Mouse (Mus musculus) gastrocnemius, postnatal 36 days (tissue): ENCODE results near the gene Trim47. TPM values are rescaled to one million over a fixed set of nuclear protein-coding genes. Genes with fewer than 3 reads are reported as not detected.

Source experiments
- DNase-seq, 2 experiments: peaks; one replicate each; pipeline ENCODE4 v3.0.0; 2022
- intact Hi-C: fragments of 180-260 bp; cut with DNase I; formaldehyde crosslinking; loops from one replicate; pipeline ENCODE4 v1.15.1; 2025
- total RNA-seq, 2 experiments: library from RNA; stranded (reverse); gene quantifications; 2 replicates each; pipeline ENCODE4 v1.2.3; 2021

The Trim47 gene
- total RNA-seq, 2 experiments from 2014 or later = 9.1 to 9.3 TPM

DNA sequence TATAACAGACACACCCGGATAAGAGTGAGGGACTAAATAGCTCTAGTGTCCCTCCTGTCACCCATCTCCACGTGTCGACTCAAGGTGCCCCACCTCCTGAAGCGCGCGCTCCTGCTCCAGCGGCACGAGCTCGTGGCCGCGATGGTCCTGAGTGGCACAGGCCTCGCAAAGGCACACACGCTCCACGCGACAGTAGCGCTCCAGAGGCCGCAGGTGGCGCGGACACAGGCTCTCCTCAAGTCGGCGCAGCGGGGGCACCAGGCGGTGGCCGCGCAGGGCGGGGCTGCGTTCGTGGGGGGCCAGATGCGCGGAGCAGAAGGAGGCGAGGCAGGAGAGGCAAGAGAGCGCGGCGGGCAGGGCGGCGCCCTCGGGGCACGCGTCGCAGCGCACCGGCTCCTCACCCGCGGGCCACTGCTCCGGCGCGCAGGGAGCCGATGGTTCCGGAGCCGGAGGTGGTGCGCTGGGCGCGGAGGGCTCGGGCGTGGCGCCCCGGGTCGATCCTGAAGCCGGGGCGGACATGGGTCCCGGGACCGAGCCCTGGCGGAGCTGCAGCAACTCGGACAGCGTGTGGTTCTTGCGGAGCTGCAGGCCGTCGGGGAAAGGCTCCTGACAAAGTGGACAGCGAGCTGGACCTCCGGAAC is 17.4 kb downstream of the Trim47 start:
- intact Hi-C loops = loop anchor here (1.0 kb wide), 1 partner anchor 21 kb away; no protein-coding TSS in a partner anchor
- DNase-seq = no peak

DNA sequence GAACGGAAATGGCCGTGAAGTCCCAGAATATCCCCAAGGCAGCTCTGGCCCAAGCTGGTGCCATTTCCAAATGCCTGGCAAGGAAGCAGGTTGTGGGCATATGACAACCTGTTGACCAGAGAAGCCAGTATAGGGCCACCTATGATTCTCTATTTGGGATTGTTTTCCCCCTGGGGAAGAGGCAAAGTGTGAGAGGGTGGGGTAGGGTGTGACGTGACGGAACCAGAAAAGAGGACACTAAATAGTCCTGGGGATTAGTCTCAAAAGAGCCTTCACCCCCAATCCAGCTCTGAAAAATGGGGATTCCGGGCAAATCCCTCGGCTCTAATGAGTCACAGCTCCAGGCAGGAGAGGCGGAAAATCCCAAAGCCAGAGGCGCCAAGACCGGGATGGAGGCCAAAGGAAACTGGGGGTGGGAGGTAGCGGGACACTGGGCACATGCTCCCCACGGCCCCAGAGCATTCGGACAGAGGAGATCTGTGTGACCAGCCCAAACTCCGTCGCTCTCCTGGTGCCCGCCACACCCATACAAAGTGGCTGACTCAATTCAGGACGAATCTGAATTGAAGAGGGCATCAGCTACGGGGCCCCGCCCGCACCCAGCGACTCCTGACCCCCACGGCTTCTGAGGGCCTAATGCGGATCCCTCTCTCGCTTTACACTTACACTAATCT is 18.4 kb downstream of the Trim47 start:
- peak; percentile 84 to 88 for DNase-seq
- intact Hi-C loops = no loop called here

DNA sequence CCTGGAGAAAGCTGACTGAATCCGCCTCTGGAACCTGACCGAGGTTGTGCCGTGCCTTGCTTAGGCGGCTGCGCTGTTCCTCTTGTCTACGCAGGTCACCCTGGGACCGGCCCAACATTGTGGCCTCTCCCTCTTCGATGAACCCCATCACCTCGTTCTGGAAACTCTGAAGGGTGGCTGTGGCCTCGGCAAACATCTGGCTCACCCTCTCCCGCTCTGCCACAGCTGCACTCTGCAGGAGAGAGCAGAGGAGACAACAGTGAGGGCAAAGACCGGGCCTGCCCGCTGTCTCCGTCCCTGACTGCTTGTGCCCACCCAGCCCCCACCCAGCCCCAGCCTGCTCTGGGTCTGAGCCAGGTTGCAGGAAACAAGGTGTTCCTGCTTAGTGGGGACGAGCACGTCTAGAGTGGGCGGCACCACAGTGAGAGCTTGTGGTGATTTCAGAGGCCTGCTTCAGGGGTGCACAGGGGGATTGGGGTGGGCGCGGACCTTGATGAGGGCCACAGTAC is 19.2 kb downstream of the Trim47 start:
- intact Hi-C loops = no loop called here
- no peak for DNase-seq

DNA sequence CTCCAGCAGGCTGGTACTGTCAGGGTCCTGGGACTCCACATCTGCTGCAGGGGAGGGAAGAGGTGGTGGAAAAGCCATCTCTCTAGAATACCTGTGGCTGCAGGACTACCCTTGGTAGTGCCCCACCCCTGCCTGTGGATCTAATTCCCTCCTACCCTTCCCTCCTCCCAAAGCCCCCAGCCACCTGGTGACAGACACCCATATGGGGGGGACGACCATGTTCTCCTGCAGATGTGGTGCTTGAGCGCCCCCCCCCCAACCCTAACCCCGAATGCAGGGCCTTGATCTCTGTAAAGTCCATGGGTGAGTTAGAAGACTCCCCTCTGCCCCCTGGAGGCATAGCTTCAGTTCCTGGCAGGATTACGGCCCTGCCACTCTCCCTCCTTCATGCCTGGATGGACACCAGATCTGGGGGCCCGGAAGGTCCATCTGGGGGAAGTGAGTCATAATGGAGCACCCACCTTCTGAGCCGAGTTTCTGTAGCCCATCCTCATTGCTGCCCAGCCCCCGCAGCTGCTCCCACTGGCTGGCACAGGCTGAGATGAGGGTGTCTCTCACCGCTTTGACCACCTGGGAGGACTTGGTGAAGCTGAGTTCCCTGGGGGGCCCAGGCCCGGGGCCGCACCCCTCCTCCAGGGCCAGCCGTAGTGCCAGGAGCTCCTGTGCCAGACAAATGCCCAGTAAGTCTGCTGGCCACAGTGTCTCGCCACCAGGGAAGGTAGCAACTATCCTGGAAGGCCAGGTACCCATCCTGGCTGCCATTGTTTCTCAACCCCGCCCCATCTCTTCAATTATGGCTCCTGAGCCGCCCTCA is 19.8 kb downstream of the Trim47 start:
- intact Hi-C loops = no loop called here
- DNase-seq = no peak

DNA sequence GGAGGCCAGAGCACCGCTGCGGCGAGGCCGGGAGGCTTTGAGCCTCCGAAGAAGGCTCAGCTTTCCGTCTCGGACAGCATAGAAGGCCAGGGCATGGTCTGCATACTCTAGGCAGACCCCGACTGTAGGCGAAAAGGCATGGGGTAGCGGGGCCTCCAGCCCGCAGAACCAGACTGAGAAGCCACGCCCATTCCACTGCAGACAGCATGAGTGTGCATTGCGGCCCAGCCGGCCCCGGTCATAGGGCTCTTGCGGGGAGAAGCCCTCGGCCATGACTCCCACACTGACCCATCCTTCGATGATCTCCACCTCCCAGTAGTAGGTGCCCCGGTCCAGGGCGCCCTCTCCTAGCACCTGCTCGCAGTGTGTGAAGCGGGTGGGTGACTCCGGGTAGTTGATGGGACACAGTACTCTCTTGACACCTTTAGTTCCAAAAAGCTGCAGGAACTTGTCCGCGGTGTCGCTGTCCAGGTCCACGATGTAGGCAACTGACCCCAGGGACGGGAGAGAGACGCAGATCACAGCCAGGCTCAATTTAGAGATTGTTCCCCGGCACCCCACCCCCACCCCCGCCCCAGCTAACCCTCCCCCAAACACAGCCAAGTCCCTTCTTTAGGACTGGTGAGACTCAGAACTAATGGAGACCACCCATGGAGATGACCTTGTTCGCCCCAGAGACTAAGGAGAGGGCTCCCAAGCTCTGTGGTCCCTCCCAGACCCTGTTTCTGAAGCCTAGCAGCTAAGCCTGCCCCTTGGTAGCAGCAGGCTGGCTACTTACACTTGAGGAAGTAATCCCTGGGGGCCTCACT is 20.7 kb downstream of the Trim47 start:
- DNase-seq = no peak
- intact Hi-C loops = no loop called here

DNA sequence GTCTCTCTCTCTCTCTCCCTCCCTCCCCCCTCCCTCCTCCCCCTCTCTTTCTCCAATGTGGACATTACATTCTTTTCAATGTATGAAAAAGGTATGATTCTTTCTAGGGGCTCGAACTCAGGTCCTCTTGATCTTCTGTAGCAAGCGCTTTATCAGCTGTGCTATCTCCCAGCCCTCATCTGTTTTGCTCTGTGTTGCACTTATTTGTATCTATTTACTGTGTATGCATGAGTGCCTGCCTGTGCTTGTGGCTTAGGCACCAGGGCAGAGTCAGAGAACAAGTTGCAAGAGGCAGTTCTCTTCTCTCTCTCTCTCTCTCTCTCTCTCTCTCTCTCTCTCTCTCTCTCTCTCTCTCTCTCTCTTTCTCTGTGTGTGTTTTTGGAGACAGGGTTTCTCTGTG is 21.9 kb downstream of the Trim47 start:
- intact Hi-C loops = no loop called here
- DNase-seq = no peak

DNA sequence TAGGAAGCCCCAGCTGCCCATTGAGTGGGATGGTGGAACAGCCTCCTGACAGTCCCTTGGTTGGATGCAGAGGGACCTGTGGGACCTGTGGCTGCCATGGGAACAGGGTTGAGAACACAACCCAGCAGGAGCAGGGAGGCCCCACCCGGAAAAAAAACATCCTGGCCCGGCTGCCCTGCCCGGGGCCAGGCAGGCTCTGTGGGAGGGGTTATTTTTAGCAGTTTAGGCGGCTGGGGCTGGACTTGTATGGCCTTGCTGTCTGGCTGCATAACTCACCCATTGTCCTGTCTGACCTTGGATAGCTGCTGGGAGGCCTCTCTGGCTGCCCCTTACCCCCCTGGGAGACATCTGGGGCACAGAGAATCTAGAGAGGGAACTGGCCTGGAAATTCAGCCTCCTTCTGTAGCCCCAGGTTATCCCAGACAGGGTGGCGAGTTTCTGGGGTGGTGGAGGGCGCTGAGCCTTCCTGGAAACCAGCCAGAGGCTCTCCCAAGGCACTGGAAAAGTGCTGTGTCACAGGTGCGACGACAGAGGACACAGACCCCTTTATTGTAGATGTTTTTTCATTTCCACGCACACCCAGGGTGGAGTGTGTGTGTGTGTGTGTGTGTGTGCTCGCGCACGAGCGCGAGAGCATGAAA is 22.9 kb downstream of the Trim47 start:
- intact Hi-C loops = no loop called here
- DNase-seq = peak; percentile 61 to 76

DNA sequence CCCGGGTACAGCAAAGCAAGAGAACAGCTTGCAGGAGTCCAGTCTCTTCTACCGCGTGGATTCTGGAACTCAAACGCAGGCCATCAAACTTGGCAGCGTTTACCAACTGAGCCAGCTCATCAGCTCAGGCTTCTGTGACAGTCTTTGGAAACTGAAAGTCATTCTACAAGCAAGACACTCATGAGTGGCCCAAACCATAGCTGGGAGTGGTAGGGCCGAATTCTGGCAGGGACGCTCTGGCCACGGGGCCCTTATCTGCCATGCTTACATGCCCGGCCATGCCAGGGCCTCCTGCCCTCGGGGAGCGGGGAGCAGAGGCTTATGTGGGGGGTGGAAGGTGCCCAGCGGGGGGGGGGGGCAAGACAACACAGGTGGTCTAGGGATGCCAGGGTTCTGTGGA is 23.4 kb downstream of the Trim47 start:
- intact Hi-C loops = no loop called here
- no peak for DNase-seq

DNA sequence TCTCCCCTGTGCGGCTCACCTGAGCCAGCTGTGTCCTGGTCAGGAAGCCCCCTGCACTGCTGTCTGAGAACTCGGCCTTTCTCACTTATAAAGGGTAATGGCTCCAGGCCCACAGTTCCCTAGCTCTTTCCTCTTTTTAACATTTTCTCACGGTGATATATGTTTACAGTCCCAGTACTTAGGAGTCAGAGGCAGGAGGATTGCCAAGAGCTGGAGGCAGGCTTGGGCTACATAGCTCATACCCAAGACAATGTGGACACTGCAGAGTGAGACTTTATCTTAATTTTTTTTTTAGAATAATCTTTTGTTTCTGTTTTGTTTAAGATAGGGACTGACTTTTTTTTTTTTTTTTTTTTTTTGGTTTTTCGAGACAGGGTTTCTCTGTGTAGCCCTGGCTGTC is 24.5 kb downstream of the Trim47 start:
- intact Hi-C loops = no loop called here

DNA sequence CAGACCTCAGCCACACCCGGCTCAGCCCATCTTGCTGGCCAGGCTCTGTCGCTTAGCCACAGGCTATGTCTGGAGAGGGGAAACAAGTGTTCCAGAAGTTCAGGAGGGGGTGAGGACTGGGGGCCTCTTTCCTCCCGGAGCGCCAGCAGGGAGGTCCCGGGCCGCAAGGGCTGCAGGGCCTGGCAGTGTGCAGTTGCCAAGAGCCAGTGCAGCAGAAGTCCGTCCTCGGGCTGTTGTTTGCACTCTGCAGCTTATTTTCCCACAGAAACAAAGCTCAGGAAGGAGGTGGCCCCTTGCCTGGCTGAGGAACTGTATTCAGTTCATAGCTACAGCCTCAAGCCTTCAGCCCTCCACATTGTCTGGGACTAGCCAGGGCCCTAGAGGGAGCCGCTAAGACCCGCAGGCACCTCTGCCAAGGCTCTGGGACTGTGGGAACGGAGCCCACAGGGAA is 25.1 kb downstream of the Trim47 start:
- intact Hi-C loops = no loop called here
- DNase-seq = peak; percentile 64 to 74

More for the DNA sequence above, 24.5 kb downstream of the Trim47 start:
- no peak for DNase-seq

DNA sequence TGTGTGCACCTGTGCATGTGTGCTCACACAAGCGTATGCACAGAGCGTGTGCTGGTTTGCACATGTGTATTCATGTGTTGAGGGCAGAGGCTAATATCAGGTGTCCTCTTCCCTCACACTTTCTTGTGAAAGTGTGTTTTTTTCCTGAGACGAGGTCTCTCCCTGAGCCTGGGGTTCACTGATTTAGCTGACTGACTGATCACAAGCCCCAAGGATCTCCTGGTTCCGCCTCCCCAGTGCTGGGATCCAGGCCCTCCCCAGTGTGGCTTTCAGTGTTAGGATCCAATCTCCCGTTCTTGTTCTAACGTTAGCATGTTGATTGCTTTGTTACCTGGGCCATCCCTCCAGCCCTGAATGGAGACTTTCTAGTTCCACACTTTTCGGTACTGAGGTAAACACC is 26.2 kb downstream of the Trim47 start:
- intact Hi-C loops = no loop called here

DNA sequence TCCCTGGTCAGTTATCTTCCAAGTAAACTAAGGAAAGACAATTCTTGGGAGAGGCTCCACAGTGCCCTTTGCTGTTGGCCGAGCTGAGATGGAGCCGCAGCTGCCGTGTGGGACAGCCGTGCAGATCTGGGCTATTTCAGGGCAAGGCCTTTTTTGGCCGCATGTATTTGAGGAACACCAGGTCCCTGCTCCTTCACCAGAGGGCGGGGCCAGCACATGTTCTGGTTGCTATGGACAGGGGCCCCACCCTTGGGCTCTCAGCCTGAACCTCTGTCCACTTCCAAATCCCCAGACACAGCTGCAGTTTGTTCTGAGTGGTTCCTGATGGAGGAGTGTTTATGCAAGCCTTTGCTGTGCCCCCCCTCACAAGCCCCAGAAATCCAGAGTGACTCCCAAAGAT is 26.6 kb downstream of the Trim47 start:
- DNase-seq = peak; percentile 75 to 87
- intact Hi-C loops = no loop called here

More for the DNA sequence above, 26.2 kb downstream of the Trim47 start:
- DNase-seq = no peak

DNA sequence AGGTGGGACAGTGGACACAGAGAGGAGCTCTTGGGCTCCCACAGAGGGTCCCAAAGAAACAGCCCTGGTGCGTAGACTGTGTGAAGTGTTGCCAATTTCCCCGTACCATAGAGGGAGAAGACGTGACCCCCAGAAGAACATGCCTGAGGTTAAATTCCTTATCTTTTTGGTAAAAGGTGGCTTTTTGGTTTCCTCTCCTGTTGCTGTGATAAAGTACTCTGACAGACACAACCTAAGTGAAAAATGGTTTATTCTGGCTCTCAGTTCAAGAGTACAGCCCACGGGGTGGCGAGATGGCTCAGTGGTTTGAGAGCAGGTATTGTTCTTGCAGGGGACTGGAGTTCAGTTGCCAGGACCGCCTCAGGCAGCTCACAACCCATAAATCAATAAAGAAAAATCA is 27.5 kb downstream of the Trim47 start:
- intact Hi-C loops = no loop called here
- DNase-seq = no peak

DNA sequence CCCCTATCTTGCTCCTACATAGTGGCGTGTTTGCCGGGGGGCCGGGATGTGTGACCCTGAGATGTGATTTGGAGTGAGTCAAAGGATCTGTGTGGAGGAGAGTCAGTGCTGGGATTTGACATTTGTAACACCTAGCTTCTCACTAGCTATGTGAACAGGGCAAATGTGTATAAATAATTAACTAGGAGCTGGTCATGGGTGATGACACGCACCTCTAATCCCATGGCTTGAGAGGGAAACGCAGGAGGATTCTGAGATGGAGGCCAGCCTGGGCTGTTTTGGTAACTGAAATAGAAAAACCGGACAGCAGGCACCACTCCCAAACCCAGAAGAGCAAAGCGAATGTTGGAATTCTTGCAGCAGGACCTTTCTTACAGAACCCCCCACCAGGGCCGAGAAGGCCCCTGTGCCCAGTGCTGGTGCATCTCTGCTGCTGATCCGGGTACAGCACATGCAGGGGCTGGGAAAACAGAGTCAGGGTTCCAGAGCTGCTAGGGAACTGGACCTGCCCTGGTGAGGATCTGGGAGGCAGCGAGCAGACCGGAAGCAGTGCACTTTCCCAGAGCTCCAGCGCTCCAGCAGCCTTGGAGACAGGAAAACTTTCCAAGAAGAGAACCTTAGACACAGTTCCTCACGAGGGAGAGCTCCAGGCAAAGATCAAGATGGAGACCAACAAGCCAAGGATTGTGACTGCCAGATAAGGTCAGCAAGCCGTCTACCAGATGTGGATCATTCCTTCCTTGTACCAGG is 28.1 kb downstream of the Trim47 start:
- peak in 1 of 2 experiments; percentile 41 for DNase-seq
- intact Hi-C loops = no loop called here

DNA sequence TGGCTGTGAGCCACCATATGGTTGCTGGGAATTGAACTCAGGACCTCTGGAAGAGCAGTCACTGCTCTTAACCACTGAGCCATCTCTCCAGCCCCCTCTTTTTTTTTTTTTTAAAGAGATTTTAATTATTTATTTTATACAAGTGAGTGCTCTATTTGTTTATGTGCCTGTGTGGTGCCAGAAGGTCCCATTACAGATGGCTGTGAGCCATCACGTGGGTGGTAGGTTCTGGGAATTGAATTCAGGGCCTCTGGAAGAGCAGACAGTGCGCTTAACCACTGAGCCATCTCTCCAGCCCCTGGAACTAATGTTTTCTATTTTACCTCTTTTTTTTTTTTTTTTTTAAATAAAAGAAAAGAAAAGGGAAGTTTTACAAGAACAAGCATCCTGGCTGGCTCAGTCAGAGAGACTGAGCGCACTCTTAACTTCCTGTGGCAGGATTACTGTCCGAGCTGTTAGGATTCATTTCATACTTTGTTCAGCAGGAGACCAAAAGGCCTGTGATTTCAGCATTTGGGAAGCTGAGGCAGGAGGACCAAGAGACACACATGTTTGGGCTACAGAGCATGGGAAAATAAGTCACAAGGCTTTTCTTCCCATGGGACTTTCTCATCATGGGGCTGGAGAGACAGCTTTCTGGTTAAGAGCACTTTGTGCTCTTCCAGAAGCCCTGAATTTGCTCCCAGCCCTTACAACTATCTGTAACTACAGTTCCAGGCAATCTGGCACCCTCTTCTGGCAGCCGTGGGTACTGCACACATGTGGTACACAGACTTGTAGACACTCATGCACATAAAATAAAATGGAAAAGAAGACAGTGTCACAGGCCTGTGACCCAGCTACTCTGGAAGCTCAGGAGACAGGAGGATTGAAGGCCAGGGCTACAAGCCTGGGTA is 30.5 kb downstream of the Trim47 start:
- intact Hi-C loops = no loop called here
- DNase-seq = no peak

DNA sequence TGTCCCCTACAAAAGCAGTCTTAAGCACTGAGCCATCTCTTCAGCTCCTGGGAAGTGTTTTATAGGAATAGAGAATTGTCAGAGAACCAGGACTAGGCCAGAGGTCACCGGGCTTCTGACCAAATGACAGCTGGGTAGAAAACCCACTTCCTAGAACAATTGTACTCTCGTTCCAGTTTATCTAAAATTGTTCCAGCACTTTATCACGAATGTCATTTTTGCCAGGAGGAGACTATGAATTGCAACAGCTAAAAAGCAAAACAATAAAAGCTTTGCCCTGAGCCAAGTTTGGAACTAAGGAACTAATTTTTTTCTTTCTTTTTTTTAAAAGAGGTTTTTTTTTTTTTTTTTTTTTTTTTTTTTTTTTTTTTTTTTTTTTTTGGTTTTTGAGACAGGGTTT is 31.4 kb downstream of the Trim47 start:
- DNase-seq = peak in 1 of 2 experiments; percentile 39
- intact Hi-C loops = no loop called here

DNA sequence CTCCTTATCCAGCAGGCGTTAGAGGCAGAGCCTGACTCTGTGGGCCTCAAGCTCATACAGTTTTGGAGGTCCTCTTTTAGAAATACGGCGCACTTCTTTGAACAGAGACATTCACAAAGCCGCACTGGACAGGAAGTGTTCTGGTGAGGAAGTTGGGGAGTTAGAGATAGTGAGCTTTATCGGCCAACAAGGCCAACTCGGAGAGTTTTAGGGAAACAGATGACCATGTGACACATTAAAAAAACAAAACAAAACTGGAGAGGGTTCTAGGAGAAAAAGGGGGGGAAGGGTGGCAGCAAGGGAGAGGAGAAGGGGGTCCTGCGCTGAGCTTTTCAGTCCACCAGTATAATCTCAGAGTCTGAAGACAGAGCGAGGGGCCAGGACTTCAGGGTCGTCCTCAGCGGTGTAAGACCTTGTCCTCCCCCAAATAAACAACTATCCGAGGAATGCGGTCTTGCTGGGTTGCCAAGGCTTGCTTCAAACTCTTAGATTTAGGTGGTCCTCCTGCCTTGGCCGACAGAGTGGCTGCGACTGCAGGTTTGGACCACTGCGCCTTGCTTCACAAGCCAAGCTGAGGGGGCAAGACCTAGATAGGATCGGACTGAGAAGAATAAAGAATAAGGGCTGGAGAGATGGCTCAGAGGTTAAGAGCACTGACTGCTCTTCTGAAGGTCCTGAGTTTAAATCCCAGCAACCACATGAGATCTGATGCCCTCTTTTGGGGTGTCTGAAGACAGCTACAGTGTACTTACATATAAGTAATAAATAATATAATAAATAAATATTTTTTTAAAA is 33.0 kb downstream of the Trim47 start:
- no peak for DNase-seq
- intact Hi-C loops = no loop called here
